Mouse (Mus musculus): Measurements from ENCODE around the gene Mrap2.
"Not testable (repeated sequence)": the region's sequence is repeated elsewhere in the genome, so short reads cannot be mapped to it uniquely, and the experiment has no call there.

Gene Mrap2

GRCm38 (mm10) chr9:87144106-87144505 is at the start of gene Mrap2:
TSS of gene Mrap2 (plus strand) at chr9:87144306.
- DNase-seq (ENCODE audit: extremely low read depth, low read depth, low spot score) = no peak

- no peak for DNase-seq (ENCODE audit: extremely low read depth, low read depth, low spot score)
These were observed 46.1 kb upstream of the Mrap2 start for GRCm38 (mm10) chr9:87097989-87098388.

DNA sequence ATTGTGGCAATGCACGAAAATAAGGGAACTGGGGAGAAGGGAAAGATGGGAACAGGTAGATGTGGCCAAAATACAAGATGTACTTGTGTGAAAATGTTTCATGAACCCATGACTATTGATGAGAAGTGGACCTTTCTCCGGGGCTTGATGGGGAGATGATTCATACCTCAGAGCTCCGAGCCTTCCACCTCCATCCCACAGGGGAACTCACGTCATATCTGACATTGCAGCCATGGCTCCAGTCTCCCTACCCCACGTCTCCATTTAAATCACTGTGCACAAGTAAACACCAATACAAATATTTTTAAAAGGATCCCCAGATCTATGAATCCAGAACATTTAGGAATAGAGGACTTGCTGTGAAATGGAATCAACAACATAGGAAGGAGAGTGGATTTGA is 29.1 kb upstream of the Mrap2 start:
- no peak for DNase-seq (ENCODE audit: extremely low read depth, low read depth, low spot score)

GRCm38 (mm10) chr9:87115456-87115931 is 28.6 kb upstream of the Mrap2 start:
- no peak for DNase-seq (ENCODE audit: extremely low read depth, low read depth, low spot score)

GRCm38 (mm10) chr9:87115978-87116377 is 28.1 kb upstream of the Mrap2 start:
- no peak for DNase-seq (ENCODE audit: extremely low read depth, low read depth, low spot score)

GRCm38 (mm10) chr9:87118996-87119395 is 25.1 kb upstream of the Mrap2 start:
- DNase-seq (ENCODE audit: extremely low read depth, low read depth, low spot score) = no peak

DNA sequence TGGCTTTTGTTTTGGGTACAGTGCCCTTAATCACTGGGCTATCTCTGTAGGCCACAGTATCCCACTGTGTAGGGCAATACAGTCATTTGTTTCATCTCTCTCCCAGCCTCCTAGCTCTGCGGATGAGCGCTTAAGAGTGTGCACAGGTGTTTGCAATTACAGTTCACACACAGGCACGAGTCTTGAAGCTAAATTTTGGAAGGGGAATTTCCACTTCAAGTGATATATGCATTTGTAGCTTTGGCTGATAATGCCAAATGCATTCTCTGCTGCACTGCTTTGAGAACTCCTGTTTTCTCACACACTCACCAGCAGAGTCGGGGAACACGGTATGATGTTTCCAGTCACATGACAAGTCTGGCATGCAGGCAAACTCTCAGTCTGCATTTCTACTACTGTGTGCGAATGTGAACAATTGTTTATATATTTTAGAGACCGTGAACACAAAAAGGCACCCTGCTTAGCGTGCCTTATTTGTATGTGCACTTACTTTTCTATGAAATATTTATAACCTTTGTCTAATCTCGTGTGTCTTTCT is 22.1 kb upstream of the Mrap2 start:
- no peak for DNase-seq (ENCODE audit: extremely low read depth, low read depth, low spot score)

DNA sequence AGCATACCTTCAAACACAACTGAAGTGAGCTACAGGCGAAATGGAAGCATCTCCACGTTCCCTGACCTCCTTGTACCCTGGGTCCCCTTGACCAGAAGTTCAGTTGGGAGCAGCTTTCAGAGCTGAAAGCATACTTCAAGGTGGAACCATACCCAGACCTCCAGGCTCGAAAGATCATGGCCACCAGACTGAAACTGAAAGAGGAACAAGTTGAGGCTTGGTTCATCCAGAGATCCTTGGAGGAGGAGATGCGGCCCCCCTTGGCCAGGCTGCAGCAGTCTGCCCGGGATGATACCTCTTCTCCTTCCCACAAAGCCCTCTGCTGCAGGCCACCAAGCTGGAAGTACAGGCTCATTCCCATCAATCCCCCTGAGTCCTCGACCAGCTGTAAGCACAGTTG is 17.1 kb upstream of the Mrap2 start:
- DNase-seq (ENCODE audit: extremely low read depth, low read depth, low spot score) = not testable (repeated sequence)

GRCm38 (mm10) chr9:87135765-87136558 is 8.1 kb upstream of the Mrap2 start:
- no peak for DNase-seq (ENCODE audit: extremely low read depth, low read depth, low spot score)

DNA sequence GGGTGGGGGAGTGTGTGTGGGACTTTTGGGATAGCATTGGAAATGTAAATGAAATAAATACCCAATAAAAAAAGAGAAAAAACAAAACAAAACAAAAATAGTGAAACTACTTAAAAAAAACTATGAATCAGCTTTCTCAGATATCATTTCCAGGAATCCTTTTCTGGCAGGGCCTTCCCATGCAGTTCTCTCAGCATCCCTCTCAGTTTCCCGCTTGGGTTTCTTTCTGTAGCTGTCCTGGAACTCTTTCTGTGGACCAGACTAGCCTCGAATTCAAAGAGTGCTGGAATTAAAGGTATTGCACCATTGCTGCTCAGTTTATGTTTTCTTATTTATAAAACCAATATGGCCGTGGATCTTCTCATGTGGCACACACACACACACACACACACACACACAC is 1.0 kb upstream of the Mrap2 start:
- no peak for DNase-seq (ENCODE audit: extremely low read depth, low read depth, low spot score)

DNA sequence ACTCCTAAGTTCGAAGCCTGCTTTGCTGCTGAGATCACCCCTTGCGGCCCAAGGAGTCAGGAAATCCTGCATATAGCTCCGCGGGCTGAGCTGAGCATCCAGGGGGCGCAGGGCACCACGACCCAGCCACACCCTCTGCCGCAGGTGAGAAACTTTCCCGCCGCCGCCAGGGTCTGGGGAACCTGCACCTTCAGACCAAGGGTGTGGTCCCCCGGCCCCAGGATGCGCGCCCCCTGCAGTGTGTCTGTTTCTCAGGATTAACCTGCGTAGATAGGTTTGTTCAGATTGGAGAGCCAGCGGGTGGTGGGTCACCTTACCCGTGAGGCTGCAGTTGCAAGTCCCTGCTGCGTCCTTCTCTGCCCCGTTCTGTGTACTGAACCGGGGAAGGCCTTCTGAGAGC is 426 bp downstream of the Mrap2 start:
- DNase-seq (ENCODE audit: extremely low read depth, low read depth, low spot score) = no peak

DNA sequence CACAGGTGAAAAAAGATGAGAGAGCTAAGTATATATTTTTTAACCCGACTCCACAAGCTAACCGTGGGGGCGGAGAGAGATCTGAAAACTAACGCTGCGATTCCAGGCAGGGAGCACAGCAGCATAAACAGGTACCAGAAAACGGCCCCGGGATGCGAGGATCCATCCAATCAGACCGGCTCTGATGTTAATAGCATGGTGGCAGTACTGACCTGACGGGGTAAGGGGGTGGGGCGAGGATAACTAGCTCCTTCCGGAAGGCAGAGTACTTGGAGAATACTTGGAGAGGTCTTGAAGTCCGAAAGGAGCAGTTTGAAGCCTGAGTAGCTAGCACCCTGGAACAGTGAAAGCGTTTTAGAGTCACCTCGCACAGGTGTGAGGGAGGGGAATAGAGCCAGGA is 1.1 kb downstream of the Mrap2 start:
- DNase-seq (ENCODE audit: extremely low read depth, low read depth, low spot score) = no peak

- DNase-seq (ENCODE audit: extremely low read depth, low read depth, low spot score) = no peak
These were observed 1.6 kb downstream of the Mrap2 start for GRCm38 (mm10) chr9:87145671-87146070.

GRCm38 (mm10) chr9:87146400-87146799 is 2.3 kb downstream of the Mrap2 start:
- DNase-seq (ENCODE audit: extremely low read depth, low read depth, low spot score) = no peak

DNA sequence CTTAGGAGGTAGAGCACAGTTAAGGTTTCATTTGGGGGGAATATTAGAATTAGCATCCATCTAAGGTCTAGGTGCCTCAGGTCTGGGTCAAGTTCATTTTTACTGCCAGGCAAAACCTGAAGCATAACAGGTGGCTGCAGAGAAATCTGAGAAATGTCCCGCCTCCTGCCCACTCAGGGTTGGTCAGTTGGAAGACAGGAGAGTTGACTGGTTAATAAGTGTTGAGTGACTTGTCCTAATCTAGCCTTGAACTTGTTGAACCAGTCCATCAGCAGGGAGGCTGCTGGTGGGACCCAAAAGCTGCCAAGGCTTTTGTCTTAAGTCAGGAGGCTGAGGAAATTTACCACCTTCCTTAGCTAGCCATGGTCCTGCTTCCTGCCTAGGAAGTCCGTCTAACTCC is 3.8 kb downstream of the Mrap2 start:
- DNase-seq (ENCODE audit: extremely low read depth, low read depth, low spot score) = no peak

DNA sequence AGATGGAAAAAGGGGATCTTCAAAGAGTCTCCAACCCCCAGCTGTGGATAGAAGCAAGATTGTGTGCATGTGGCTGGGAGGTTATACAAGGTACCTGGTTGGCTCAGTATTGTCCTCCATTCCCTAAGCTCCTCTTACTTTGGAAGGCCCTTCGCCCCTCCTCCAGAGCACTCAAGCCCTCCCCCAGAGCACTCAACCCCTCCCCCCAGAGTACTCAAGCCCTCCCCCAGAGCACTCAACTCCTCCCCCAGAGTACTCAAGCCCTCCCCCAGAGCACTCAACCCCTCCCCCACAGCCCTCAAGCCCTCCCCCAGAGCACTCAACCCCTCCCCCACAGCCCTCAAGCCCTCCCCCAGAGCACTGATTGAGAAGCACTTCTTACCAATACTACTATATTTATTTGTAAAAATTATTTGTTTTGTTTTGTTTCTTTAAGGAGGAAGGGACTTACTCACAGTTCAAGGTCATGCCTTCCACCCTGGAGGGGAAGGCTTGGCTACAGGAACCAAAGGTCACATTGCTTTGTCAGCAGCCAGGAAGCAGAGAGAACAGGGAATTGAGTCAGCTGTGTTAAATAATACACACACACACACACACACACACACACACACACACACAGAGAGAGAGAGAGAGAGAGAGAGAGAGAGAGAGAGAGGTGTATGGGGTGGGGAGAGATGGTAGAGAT is 8.7 kb downstream of the Mrap2 start:
- DNase-seq (ENCODE audit: extremely low read depth, low read depth, low spot score) = no peak

GRCm38 (mm10) chr9:87162559-87162958 is 18.5 kb downstream of the Mrap2 start:
- no peak for DNase-seq (ENCODE audit: extremely low read depth, low read depth, low spot score)

DNA sequence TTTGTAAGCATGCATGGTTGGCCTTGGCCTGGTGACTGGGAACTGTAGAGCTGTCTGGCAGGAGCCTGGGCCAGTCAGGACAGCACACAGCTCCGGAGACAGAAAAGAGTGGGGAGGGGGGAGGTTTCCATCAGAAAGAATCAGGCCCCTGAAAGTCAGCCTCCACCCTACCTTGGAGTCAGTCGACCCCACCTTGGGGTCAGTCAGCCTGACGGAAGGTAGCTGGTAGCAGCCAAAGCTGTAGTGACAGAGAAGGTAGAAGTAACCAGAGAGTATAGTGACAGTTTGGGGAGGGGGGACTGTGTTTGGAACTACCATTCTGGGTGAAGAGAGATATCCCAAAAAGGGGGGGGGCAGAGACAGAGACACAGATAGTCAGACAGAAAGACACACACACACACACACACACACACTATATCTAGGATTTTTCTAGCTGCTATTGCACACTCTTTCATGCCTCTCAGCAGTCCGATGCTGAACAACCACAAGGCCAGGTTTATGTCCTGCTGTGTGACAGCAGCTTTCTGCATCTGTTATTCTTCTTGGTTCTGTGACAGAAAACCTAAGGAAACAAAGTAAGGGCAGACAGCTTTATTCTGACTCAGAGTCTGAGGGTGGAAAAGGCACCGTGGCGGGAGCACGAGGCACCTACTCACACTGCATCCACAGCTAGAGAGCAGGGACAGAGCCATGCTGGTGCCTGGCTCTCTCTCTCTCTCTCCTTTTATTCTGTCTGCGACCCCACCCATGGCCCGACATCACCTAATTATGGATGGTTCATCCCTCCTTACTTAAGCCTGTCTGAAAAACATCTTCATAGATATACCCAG is 23.1 kb downstream of the Mrap2 start:
- DNase-seq (ENCODE audit: extremely low read depth, low read depth, low spot score) = no peak

- no peak for DNase-seq (ENCODE audit: extremely low read depth, low read depth, low spot score)
These were observed 23.9 kb downstream of the Mrap2 start for GRCm38 (mm10) chr9:87168051-87168450.

DNA sequence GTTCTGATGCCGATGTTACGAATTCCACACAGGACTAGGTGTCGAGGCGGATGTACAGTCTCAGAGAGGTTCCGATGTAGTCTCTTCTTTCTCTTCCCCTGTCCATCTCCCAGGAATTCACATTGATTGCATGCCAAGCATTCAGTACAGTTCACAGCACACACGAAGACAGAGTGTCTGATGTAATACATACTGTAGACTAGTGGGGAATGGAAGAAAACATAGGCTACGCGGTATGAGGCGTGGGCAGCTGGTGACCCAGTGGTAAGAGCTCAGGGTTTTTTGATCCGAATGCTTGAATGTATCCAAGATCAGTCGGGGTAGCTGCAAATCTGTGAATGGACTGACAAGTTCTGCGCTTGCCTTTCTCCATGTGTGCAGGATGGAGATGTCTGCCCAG is 25.0 kb downstream of the Mrap2 start:
- no peak for DNase-seq (ENCODE audit: extremely low read depth, low read depth, low spot score)

DNA sequence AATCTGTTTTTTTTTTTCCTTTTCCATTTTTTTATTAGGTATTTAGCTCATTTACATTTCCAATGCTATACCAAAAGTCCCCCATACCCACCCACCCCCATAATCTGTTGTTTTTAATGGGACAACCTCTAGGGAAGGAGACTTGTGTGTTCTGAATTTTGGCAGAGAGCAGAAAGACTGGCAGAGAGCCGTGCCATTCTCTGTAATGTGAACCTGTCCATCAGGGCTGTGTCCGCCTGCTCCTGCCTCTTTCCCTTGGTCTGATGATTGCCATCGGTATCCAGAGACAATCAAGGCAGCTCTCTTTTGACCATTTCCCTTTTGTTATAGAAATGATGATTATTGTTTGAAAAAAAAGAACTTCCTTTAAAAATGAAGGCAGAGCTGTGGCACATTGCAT is 26.8 kb downstream of the Mrap2 start:
- no peak for DNase-seq (ENCODE audit: extremely low read depth, low read depth, low spot score)
